Mouse (Mus musculus) heart, postnatal 0 days (tissue): Measurements from ENCODE around the gene Smad5.

Experiments used
- CTCF ChIP-seq: IDR thresholded peaks from 2 replicates; pipeline ENCODE4 v1.5.1; 2016; ENCODE audit warnings: antibody characterized with exemption, control low read depth, low read depth
- EP300 ChIP-seq: IDR thresholded peaks from 2 replicates; pipeline ENCODE4 v1.6.1; 2016; ENCODE audit warnings: antibody characterized with exemption, low read depth

DNA sequence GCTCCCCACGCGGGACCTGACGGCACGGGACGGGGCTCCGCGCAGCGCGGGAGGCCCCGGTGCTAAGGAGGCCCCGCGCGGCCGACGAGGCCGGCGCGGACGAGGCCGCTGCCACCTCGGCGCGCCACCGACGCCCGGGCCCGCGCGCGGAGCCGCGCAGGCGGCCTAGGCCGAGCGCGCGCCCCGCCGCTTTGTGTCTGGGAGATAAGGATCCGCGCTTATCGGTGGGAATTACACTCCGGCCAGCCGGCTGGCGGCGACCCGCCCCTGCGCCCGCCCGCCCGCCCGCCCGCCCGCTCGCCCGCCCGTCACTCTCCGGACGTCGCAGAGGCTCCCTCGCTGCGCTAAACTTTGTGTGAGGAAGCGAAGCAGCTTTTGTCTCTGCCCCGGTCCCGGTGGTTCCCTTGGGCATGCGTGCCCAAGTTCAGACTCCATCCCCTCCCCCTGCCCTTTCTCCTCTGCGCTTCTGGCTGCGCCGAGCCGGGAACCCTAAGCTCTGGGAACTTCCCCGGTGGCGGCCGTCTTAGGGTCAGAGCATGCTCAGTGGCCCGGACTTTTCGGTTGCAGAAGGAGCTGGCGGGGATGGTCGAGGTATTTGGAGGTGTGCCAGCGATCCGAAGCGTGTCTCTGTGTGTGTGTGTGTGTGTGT lies 536 bp downstream of the Smad5 start:
- no peak; the same call in 1 of the 2 replicates for TF ChIP-seq EP300
- TF ChIP-seq CTCF = no peak
